Mouse (Mus musculus) embryo, embryonic 11.5 days (tissue): ENCODE results near the gene Efcab11.
"Not testable (repeated sequence)": the region's sequence is repeated elsewhere in the genome, so short reads cannot be mapped to it uniquely, and the experiment has no call there.

Source experiments
- DNase-seq: peaks from one replicate; pipeline ENCODE4 v3.0.0-alpha.2; 2012; ENCODE audit warnings: low read depth, low spot score

Efcab11 gene

DNA sequence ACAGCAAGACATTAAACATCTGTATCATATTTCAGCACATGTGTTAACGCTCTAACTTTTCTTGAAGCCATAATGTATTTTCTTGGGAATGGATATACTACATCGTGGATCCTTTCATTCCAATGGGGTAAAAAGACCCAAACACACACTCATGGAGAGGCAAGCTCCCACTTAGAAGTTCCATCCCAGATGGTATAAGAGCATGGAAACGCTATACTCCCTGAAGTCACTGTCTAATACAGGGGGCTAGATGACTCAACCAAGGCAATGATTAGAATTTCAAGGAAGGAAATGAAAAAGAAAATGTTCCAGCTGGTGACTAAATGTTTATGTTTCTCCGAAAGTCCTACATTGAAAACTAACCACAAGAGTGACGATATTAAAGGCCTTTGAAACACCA is 76.3 kb downstream of the Efcab11 start:
- DNase-seq, result no peak

- DNase-seq, result not testable (repeated sequence)
Measured at GRCm38 (mm10) chr12:99806741-99807140, 77.5 kb downstream of the Efcab11 start.

DNA sequence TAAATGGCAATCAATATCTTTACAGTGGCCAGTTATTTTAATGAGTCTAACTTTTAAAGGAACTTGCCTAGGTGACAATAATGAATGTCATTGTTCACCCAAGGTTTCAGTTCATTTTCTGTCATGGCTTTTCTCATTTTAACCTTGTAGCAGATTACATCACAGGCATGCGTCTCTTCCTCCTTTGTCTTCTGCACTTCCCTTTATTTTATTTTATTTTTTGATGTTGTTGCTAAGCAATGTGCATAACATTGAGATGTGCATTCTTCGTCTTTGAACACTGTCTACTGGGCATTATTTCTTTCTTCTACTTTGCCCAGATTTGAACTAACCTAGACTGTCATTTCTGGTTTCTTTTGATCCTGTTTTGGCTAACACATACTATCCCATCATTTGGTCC is 88.3 kb downstream of the Efcab11 start:
- DNase-seq, result no peak

- DNase-seq, result no peak
Measured at GRCm38 (mm10) chr12:99794792-99795620, 89.2 kb downstream of the Efcab11 start.

DNA sequence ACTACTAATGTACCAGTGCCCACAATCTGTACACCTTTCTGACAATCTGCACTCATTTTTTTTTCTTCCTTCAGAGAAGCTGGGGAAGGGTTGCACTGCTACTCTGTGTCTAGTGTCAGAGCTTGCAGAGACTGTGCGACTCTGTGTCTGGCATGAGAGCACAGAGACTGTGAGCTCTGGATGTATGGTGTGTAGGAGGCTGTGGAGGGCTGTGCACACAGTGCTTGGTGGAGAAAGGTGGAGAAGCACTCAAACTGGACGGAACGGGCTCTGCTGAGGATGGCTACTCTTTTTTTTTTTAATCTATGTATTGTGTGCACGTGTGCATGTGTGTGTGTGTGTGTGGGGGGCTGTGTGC is 90.1 kb downstream of the Efcab11 start:
- no peak for DNase-seq

DNA sequence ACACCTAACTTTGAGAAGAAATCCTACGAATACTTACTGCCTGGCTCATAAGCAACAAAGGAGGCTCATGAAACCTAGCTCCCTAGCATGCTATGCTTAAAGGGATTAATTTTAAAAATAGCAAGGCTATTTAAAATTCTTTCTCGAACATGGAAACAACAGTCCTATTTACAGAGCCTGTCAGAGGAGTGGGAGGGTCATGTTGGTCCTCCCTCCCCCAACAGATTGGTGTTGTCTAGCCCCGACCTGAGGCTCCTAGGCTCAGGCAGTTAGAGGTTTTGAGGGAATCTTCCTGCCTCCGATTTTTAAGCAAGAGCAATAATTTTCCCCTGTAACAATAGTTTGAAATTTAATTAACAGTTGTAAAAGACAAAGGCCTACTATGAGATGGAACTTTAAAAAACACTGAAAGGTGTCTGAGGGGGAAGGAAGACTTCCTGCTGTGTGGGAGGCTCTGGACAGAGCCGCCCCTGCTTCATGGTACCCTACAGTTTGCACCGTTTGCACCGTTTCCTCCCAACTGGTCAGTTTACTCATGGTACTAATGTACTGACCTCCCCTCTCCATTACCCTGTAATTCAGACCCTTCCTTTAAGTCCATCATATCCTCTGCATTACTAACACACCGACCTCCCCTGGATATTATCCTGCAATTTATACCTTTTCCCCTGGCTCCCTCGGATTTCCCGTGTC is 90.6 kb downstream of the Efcab11 start:
- no peak for DNase-seq

- DNase-seq, result no peak
Measured at GRCm38 (mm10) chr12:99789283-99789960, 94.8 kb downstream of the Efcab11 start.

DNA sequence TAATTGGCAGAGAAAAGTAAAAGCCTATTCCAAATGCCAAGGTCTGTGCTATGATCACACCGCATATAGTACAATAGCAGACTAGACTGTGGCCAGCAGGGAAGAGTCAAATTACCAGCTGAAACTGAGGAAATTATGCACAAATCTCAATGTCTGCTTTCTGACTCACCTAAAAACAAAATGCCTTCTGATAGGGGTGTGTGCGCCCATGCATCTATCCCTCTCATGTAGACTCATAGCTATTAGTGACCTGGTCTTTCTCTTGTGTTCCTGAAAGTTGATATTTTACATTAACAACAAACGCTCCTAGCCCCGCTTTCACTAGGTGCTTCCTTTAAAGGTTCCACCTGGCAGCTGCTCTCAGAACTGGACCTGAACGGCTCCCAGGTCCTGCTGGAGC is 102.5 kb downstream of the Efcab11 start:
- no peak for DNase-seq

- DNase-seq, result no peak
Measured at GRCm38 (mm10) chr12:99780396-99780795, 103.8 kb downstream of the Efcab11 start.

DNA sequence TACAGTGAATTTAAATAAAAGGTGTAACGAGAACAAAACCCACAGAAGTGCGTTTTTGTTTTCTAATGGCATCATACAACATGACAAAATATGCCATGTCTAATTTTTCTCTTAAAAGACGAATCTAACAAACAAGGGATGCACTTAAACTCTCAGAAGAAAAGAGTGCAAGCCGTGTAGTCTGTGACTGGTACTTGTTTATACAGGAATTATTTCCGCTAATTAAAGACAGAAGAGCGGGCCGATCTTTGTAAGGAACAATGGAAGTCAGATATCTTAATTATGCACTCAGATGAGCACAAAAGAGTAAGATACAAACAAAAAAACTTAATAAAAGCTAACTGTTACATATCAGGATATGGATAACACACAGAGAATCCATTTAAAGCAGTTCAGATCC is 104.3 kb downstream of the Efcab11 start:
- no peak for DNase-seq

GRCm38 (mm10) chr12:99776497-99777139 is 107.6 kb downstream of the Efcab11 start:
- DNase-seq, result no peak

DNA sequence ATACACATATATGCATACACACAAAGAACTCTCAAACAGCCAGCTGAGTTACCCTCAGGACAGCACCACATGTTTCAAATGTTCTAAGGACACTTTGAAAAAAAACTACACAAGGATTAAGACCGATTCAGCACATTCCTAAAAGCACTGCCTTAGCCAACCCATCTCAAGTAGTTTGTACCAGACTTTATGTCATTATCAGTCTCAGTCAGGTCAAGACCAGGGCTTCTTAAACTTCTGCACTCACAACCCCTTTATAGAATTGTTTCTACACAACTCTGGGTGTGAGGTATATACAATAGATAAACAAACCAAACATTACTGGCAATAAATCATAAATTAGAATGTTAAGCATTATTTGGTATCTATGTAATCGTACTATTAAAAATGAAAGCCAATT is 109.4 kb downstream of the Efcab11 start:
- DNase-seq, result no peak

DNA sequence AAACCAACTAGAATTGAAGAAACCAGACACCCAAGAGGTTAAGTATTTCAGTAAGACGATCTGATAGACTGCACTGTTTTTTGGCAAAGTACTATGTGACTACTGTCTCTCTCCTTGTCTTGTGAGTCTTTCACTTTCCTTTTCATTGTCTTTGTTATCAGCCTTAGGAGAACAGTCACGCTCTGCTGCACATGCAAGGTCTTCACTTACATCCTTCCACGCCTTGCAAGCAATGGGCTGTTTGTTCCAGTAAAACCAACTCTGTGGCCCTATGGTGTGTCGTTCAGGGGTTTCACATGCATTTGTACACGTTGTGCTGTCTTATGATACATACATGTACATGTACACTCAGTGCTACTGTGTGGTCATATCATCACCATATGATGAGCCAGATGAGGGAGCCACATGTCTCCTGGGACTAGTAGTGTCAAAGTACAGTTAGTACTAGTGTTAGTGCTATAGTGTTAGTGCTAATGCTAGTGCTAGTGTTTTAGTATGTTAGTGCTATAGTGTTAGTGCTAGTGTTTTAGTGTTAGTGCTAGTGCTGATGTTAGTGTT is 110.5 kb downstream of the Efcab11 start:
- no peak for DNase-seq

GRCm38 (mm10) chr12:99771018-99771417 is 113.2 kb downstream of the Efcab11 start:
- no peak for DNase-seq

GRCm38 (mm10) chr12:99769626-99770025 is 114.6 kb downstream of the Efcab11 start:
- DNase-seq, result no peak

GRCm38 (mm10) chr12:99767691-99768090 is 116.5 kb downstream of the Efcab11 start:
- DNase-seq, result no peak

- no peak for DNase-seq
Measured at GRCm38 (mm10) chr12:99765979-99766378, 118.3 kb downstream of the Efcab11 start.

DNA sequence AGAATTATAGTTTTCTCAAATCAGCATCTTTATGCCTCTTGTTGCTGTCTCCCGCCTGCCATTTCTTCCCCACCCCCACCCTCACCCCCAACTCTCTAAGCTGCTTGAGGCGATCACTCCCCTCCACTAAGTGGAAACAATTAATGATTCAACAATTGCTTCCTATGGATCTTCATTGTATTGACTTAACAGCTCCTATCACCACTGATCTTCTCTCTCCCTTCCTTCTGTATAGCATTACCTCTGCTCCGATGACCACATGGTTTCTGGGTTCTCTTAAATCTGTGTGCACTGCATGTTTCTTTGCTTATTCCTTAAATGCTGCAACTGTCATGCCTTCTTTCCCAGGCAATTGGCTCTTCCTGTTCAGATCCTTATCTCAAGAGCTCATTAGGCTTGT is 120.2 kb downstream of the Efcab11 start:
- no peak for DNase-seq

DNA sequence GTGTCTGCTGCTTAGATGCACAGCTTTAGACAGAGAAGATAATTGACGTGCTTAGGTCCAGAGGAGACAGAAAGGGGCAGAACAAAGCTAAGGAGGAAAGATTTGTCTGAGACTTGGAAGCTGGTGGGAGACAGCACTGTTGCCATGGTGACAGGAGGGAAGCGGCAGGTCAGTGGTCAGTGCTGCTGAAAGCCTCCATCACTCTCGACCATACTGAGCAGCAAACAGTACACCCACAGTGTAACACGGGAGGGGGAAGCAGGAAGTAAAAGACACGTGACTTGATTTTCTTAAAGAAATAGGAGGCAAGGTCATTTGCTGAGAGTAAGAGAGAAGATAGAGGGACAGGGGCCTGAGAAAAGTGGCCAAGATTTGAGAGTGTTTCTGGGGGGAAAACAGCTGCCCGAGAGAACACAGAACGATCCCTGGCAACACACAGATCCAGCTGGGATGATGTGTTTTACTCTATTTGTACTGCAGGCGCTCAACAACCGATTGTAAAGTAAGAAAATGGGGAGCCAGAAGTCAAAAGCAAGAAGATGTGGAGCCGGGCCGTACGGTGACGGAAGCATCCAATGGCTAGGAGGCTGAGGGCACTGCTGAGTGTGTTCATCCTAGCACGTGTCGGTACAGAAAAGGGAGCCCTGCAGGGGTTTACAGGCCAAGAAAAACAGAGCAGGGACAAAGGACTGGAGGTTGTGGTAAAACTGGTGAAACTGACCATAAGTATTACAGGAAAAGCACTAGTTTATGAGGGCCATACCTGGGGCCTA is 126.3 kb downstream of the Efcab11 start:
- DNase-seq, result peak; percentile 22

- DNase-seq, result no peak
Measured at GRCm38 (mm10) chr12:99756914-99757687, 127.1 kb downstream of the Efcab11 start.
